Comparison of ENCODE assay signal across 23 mouse cellular contexts in genomic region chr10:66873468-66873867, GRCm38 (mm10).
A peak's percentile ranks its signal among the peaks of the same experiment; 100 is the strongest.
DNase-seq lines count a peak whose midpoint lies in the region; ATAC-seq and TF ChIP-seq lines count a peak whose summit lies in the region.
"Had no signal": no experiment of that assay in that cellular context is flagged by ENCODE, and none has a peak within 500 bp of the region (broad histone marks: within the 10 kb centered on the region; RNA-seq: fewer than 3 reads in every experiment).

No protein-coding gene starts in this region.

- no peaks in the 10 kb centered on the region for H3K4me1 ChIP-seq in heart, embryonic 12.5 days (replicated peaks)
- no peaks in the 10 kb centered on the region for H3K4me1 ChIP-seq in lung, embryonic 14.5 days (ENCODE audit: insufficient read depth)
- no peaks in the 10 kb centered on the region for H3K4me1 ChIP-seq in forebrain, postnatal 0 days (ENCODE audit: insufficient read depth)
- H3K4me1 ChIP-seq: embryonic facial prominence, embryonic 15.5 days; hindbrain, embryonic 13.5 days; liver, embryonic 15.5 days; midbrain, embryonic 13.5 days had no signal

- H3K4me3 ChIP-seq in heart, embryonic 12.5 days, result no peak overlapping the region
- H3K4me3 ChIP-seq in lung, embryonic 14.5 days (ENCODE audit: low read depth, low read length), result no peak overlapping the region
- no peak overlapping the region for H3K4me3 ChIP-seq in forebrain, postnatal 0 days (ENCODE audit: low read depth, low read length)
- H3K4me3 ChIP-seq: embryonic facial prominence, embryonic 15.5 days; hindbrain, embryonic 13.5 days; left cerebral cortex, adult 2 months; liver, embryonic 15.5 days; megakaryocyte, embryonic 14.5 days; midbrain, embryonic 13.5 days had no signal

- no peak overlapping the region for H3K27ac ChIP-seq in heart, embryonic 12.5 days (ENCODE audit: poor library complexity, severe bottlenecking)
- no peak overlapping the region for H3K27ac ChIP-seq in lung, embryonic 14.5 days (ENCODE audit: low read depth)
- H3K27ac ChIP-seq in forebrain, postnatal 0 days (ENCODE audit: low read depth, low read length), result no peak overlapping the region
- H3K27ac ChIP-seq: embryonic facial prominence, embryonic 15.5 days; hindbrain, embryonic 13.5 days; left cerebral cortex, adult 2 months; liver, embryonic 15.5 days; midbrain, embryonic 13.5 days; stomach, postnatal 0 days had no signal

- no peak for TF ChIP-seq CTCF in lung, embryonic 14.5 days (IDR thresholded peaks at IDR 0.05; ENCODE audit: low read depth)
- no peak for TF ChIP-seq CTCF in forebrain, postnatal 0 days (IDR thresholded peaks at IDR 0.05; ENCODE audit: low read depth)

- no peak for ATAC-seq in heart, embryonic 12.5 days (ENCODE audit: insufficient number of reproducible peaks, low FRiP score)
- no peak for ATAC-seq in lung, embryonic 14.5 days (ENCODE audit: insufficient read depth)
- no peak for ATAC-seq in forebrain, postnatal 0 days
- ATAC-seq: forebrain, embryonic 16.5 days; inflammation-experienced regulatory T-cells, adult 6 months; midbrain, embryonic 13.5 days had no signal

- DNase-seq in heart, adult 18-20 months, result peak; percentile 42 to 58
- peak; percentile 23 for DNase-seq in kidney, postnatal 14 days
- no peak for DNase-seq in kidney, adult 8-10 months
- DNase-seq in lung, embryonic 14.5 days, result peak; percentile 78
- DNase-seq in lung, postnatal 25 days (ENCODE audit: low spot score), result peak; percentile 38
- DNase-seq in left cerebral cortex, postnatal 36 days (ENCODE audit: low spot score in 2 of 2), result no peak
- DNase-seq in forebrain, postnatal 0 days, result no peak
- DNase-seq: adrenal gland, postnatal 25 days; cerebellum, adult 9-10 months; kidney, adult 18-20 months; left cerebral cortex, postnatal 4 days; liver; thymus, adult 2 months had no signal

- H3K9me3 ChIP-seq in heart, embryonic 12.5 days (replicated peaks), result no peaks in the 10 kb centered on the region
- H3K9me3 ChIP-seq in lung, embryonic 14.5 days (ENCODE audit: low read depth, low read length), result no peaks in the 10 kb centered on the region
- H3K9me3 ChIP-seq in forebrain, postnatal 0 days (ENCODE audit: low read length), result no peaks in the 10 kb centered on the region
- H3K9me3 ChIP-seq: embryonic facial prominence, embryonic 15.5 days; hindbrain, embryonic 13.5 days; liver, embryonic 15.5 days; midbrain, embryonic 13.5 days had no signal

- no peak overlapping the region for H3K9ac ChIP-seq in heart, embryonic 12.5 days
- no peak overlapping the region for H3K9ac ChIP-seq in lung, embryonic 14.5 days
- H3K9ac ChIP-seq in forebrain, postnatal 0 days, result no peak overlapping the region
- H3K9ac ChIP-seq: embryonic facial prominence, embryonic 15.5 days; hindbrain, embryonic 13.5 days; liver, embryonic 15.5 days; midbrain, embryonic 13.5 days had no signal

- no peaks in the 10 kb centered on the region for H3K36me3 ChIP-seq in heart, embryonic 12.5 days
- no peaks in the 10 kb centered on the region for H3K36me3 ChIP-seq in lung, embryonic 14.5 days (ENCODE audit: insufficient read depth)
- no peaks in the 10 kb centered on the region for H3K36me3 ChIP-seq in forebrain, postnatal 0 days (ENCODE audit: insufficient read depth)
- H3K36me3 ChIP-seq: embryonic facial prominence, embryonic 15.5 days; hindbrain, embryonic 13.5 days; liver, embryonic 15.5 days; midbrain, embryonic 13.5 days had no signal

- WGBS in heart, embryonic 12.5 days, result 88% methylated on average over 4 of the region's 4 CpGs
- WGBS in lung, embryonic 14.5 days, result 69% methylated on average over 4 of the region's 4 CpGs
- 88% methylated on average over 4 of the region's 4 CpGs for WGBS in forebrain, postnatal 0 days

- no peak overlapping the region for H3K4me2 ChIP-seq in heart, embryonic 12.5 days
- H3K4me2 ChIP-seq in lung, embryonic 14.5 days, result no peak overlapping the region
- no peak overlapping the region for H3K4me2 ChIP-seq in forebrain, postnatal 0 days (ENCODE audit: low read depth)
- H3K4me2 ChIP-seq: embryonic facial prominence, embryonic 15.5 days; hindbrain, embryonic 13.5 days; liver, embryonic 15.5 days; midbrain, embryonic 13.5 days had no signal

- no peaks in the 10 kb centered on the region for H3K27me3 ChIP-seq in heart, embryonic 12.5 days (replicated peaks)
- no peaks in the 10 kb centered on the region for H3K27me3 ChIP-seq in lung, embryonic 14.5 days (ENCODE audit: insufficient read depth, low read length)
- no peaks in the 10 kb centered on the region for H3K27me3 ChIP-seq in forebrain, postnatal 0 days (ENCODE audit: insufficient read depth, low read length)
- H3K27me3 ChIP-seq: embryonic facial prominence, embryonic 15.5 days; hindbrain, embryonic 13.5 days; liver, embryonic 15.5 days; midbrain, embryonic 13.5 days had no signal

- intact Hi-C loops in left cerebral cortex, postnatal 36 days (cut with DNase I), result no loop called here

Comparison
In these comparisons a context has a peak if more than half of its experiments do, and no peak if none do; other contexts are left out.
1. DNase-seq: peak in heart, adult 18-20 months (2 of 2), kidney, postnatal 14 days (single experiment), lung, embryonic 14.5 days (single experiment) and lung, postnatal 25 days (single experiment); none in kidney, adult 8-10 months (0 of 2), left cerebral cortex, postnatal 36 days (0 of 2) and forebrain, postnatal 0 days (single experiment).